Mouse (Mus musculus) liver, embryonic 14 days (tissue): Measurements from ENCODE around the gene Plcg1. TPM values are rescaled to one million over a fixed set of nuclear protein-coding genes. Genes with fewer than 3 reads are reported as not detected.

Experiments
- polyA plus RNA-seq: library from polyadenylated mRNA; depleted of rRNA; stranded (reverse); fragments of >200 nt; gene quantifications from 2 replicates; pipeline ENCODE4 v1.2.3, GENCODE M21; 2012; rRNA removed

Gene Plcg1
- polyA plus RNA-seq: 5.6 and 5.7 TPM in 2 replicates

GRCm38 (mm10) chr2:160731117-160731838 lies at the start of gene Plcg1:
Gene Plcg1, plus strand, starts transcription at chr2:160731300.

Other genes starting within 250 kb of the Plcg1 start
- gene Top1, start 85.4 kb upstream of the Plcg1 start, polyA plus RNA-seq: 34.5 and 41.1 TPM in 2 replicates
- 0.79 and 0.84 TPM in 2 replicates for gene Zhx3, start 141.7 kb downstream of the Plcg1 start, polyA plus RNA-seq
- gene Lpin3, start 149.4 kb downstream of the Plcg1 start, polyA plus RNA-seq: 0.36 and 0.51 TPM in 2 replicates
- gene Emilin3, start 181.0 kb downstream of the Plcg1 start, polyA plus RNA-seq: 0.08 and 0.48 TPM in 2 replicates